Mouse (Mus musculus) WW6 (cell line): ENCODE results near the gene Wdr45b.
A peak's percentile ranks its signal among the peaks of the same experiment; 100 is the strongest.
"Not testable (repeated sequence)": the region's sequence is repeated elsewhere in the genome, so short reads cannot be mapped to it uniquely, and the experiment has no call there.

Source experiments
- DNase-seq: peaks from one replicate; pipeline ENCODE4 v3.0.0-alpha.2; 2013; ENCODE audit warnings: low read depth, low spot score

Wdr45b gene

DNA sequence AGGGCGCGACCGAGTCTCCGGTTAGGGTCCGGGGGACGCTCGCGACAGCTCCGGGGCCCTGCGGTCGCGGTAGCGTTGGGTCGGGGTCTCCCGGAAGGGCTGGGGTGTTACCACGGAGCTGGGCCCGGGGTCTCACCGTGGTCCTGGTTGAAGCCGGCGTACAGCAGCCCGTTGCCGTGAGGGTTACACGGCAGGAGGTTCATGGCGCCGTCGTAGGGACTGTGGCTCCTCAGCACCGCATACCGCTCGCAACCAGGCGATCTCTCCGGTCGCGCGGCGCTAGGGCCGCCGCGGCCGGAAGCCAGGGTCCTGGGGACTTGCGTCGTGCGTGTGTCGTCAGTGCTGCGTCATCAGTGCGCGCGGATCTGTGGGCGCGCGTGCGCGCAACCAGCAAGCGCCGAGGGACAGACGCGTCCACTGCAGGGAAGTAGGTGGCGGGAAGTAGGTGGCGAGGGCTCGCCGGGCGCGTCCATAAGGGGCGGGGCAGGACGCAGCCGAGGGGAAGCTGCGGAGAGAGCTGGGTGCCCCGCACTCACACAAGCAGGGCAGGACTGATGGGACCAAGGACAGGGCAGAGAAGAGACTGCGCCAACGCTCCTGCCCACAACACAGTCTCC, at the start of gene Wdr45b:
Wdr45b (minus strand) TSS at position 355 of the 617 bp plus-strand sequence.
- peak; percentile 97 for DNase-seq

- DNase-seq: no peak
These were observed 38.2 kb upstream of the Wdr45b start for GRCm38 (mm10) chr11:121392405-121392804.

GRCm38 (mm10) chr11:121390793-121391192, 36.5 kb upstream of the Wdr45b start:
- no peak for DNase-seq

DNA sequence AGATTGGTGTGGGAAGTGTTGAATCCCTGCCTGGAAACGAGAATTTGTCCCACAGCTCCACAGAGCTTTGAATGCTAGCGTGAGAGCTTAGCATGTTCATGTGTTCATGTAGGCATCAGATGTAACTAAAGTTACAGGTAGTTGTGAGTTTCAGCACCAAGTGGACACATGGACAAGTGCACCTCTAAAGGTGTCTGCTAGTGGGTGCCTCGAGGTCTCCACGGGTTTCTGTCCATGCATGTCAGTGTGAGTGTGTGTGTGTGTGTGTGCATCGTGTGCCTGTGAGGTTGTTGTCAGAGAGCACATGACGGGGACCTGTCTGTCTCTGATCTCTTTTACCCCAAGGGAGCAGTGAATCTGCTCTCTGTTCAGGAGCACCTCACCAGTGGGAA, 34.3 kb upstream of the Wdr45b start:
- DNase-seq: no peak

DNA sequence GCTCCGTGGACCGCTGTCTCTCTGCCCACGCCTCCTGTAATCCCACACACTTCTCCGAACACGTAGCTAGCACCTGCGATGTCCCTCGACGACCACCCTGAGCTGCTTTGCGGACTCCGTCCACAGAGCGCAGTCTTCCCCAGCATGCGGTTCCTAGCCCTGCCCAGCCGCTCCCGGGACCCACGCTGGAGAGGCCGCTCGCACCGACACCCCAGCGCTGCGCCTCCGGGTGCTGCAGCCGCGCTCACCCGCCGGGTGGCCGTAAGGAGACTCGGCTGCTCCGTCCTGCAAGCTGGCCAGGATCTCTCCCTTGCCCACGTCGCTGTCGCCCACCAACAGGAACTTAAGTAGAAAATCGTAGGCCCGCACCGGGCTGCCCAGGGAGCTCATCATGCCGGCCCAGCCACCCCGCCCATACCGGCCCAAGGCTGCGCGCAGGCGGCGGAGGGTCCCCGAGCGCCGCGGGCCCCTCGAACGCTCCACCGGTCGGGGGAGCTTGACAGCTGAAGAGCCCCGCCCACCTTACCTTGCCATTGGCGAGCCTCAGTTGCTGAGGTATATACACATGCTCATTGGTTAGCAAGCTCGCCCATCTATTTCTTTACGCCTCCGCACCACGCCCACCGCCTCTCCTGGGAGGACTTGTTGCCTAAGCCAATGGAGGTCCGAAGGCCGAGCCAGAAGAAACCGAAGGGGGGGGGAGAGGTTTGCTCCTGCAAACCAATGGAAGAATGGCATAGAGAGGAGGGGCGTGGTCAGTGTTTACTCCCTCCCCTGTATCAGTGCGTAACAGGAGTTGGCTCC, 33.7 kb upstream of the Wdr45b start, which contains the start of gene Rab40b:
Rab40b (minus strand) TSS at position 502 of the 804 bp plus-strand sequence.
- peak; percentile 99 for DNase-seq

DNA sequence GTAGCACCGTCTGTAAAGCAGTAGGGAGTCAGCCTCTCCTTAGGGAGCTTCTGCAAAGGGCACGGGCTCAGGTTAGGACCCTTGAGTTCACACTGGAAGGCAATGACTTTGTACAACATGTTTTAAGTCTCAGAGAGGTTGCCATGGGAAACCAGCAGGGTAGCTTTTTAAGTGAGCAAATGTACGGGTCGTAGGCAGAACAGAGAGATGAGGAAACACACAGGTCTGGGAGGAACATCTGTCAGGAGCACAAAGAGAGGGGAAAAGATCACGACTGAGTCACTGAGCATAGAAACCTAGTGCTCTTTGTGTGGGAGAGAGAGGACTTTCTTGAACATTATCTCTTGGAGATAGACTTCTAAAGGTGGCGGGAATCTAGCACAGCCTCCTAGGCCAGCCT, 26.0 kb upstream of the Wdr45b start:
- no peak for DNase-seq

DNA sequence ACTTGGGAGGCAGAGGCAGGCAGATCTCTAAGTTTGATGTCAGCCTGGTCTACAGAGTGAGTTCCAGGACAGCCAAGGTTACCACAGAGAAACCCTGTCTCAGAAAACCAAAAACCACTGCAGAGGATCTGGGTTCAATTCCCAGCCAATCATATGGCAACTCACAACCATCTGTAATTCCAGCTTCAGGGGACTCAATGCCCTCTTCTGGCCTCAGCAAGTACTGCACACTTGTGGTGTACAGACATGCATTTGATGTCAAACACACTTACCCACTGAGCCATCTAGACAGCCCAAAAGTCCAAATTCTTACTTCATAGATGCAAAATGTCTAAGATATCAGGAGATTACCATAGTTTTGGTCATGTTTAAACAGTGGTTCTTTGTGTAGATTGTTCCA, 24.4 kb upstream of the Wdr45b start:
- DNase-seq: no peak

GRCm38 (mm10) chr11:121373305-121373704, 19.1 kb upstream of the Wdr45b start:
- no peak for DNase-seq

- DNase-seq: no peak
These were observed 16.2 kb upstream of the Wdr45b start for GRCm38 (mm10) chr11:121370337-121370994.

- no peak for DNase-seq
These were observed 15.4 kb upstream of the Wdr45b start for GRCm38 (mm10) chr11:121369622-121370021.

- no peak for DNase-seq
These were observed 14.5 kb upstream of the Wdr45b start for GRCm38 (mm10) chr11:121368731-121369130.

GRCm38 (mm10) chr11:121367170-121367707, 13.0 kb upstream of the Wdr45b start:
- no peak for DNase-seq

- DNase-seq: peak; percentile 34
These were observed 8.0 kb upstream of the Wdr45b start for GRCm38 (mm10) chr11:121362212-121362611.

DNA sequence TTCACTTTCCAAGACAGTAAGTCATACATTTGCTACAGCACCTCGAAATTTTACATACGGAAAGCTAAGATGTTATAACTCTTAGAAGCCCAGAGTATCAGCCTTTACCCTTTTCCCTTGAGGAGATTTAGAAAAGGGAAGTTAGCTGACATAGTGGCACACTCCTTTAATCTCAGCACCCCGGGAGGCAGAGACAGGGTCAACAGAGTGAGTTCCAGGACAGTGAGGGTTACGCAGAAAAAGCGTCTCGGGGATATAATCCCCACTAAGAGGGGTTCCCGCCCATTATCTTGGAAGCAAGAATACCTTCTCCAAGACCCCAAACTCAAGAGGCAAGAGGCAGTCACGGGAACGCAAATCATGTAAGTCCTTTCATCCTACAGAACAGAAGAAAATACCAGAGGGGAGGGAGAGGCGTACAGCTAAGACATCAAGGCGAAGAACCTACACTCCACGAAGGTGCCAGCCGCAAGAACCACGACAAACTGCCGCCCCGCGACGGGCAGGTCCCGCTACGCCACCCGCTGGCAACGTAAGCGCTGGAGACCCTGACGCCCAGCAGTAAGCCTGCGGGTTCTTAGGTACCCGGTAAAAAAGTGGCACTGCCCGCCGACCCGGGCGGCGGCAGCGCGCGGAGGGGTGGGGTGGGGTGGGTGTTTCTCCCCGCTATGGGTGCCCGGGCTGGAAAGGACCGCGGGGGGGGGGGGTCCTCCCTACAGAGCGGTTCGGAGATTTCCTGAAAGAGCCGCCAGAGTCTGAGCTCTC, 737 bp downstream of the Wdr45b start:
- no peak for DNase-seq

- DNase-seq: not testable (repeated sequence)
These were observed 5.5 kb downstream of the Wdr45b start for GRCm38 (mm10) chr11:121348727-121349126.

DNA sequence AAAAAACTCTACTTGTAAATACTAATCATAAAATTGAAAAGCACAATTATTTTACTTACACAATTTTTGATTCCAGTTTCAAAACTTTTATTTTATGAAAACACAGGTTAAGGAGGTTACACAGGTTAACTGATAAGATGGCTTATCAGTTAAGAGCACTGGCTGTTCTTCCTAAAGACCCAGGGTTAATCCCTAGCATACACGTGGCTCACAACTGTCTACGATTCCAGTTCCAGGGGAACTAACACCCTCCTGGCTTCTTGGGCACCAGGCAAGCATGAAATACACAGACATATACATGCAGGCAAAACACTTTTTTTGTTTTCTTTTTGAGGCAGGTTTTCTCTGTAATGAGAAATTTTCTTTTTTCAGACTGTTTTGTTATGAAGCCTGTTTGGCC, 6.1 kb downstream of the Wdr45b start:
- no peak for DNase-seq

- DNase-seq: no peak
These were observed 7.2 kb downstream of the Wdr45b start for GRCm38 (mm10) chr11:121347036-121347435.

DNA sequence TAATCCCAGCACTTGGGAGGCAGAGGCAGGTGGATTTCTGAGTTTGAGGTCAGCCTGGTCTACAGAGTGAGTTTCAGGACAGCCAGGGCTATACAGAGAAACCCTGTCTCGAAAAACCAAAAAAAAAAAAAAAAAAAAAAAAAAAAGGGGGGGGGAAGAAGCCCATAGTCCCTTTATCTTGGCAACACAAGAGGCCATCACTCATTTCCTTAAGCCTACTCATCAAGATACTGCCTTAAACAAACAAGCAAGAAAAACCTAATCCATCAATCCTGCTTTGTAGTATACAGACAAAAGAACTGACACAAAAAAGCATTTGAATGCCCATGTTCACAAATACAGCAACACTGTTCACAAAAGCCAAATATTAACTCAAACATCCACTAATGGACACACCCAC, 11.8 kb downstream of the Wdr45b start:
- DNase-seq: not testable (repeated sequence)

GRCm38 (mm10) chr11:121340287-121340686, 14.0 kb downstream of the Wdr45b start:
- DNase-seq: no peak

DNA sequence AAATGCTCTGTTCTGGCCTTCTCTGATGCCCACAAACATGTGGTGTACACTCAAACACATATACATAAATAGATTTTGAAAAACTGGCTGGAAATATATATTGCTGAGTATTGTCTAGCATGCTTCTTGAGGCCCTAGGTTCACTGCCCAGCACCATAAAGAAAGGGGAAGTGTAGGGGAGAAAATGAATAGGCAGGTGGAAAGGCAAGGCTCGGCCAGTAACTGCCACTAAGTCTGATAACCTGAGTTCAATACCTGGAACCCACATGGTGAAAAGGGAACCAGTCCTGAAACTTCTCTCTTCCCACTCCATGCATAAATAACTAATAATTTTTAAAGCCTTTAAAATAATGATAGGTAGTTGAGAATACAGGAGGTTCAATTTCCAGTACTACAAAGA, 14.6 kb downstream of the Wdr45b start:
- no peak for DNase-seq

DNA sequence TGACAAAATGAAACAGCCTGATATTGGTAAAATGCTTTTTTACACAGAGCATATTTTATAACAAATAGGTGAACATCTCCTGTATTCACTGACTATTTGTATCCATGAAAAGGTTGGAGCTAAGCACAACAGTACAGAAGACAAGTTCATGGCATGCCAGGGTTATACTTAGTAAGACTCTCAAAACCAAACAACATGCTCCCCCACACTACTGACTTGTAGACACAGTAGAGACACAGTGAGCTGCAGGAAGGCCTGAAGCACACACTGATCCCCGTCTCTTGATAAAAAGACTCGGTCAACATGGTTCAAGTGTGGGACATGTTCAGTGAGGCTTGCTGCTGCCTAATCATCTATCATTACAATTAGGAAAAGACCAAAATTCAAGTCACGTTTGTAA, 22.6 kb downstream of the Wdr45b start:
- no peak for DNase-seq

GRCm38 (mm10) chr11:121328619-121329018, 25.6 kb downstream of the Wdr45b start:
- no peak for DNase-seq
